Mouse (Mus musculus) kidney, embryonic 14.5 days (tissue): ENCODE data around the gene Themis. TPM values are rescaled to one million over a fixed set of nuclear protein-coding genes. Genes with fewer than 3 reads are reported as not detected.
A peak's percentile ranks its signal among the peaks of the same experiment; 100 is the strongest.

Source experiments
- ATAC-seq: fragments of 200-750 bp; cut with Nextera tagmentation; 2 replicates; pipeline ENCODE4 v1.8.0; 2017; ENCODE audit warnings: moderate number of reproducible peaks, mild to moderate bottlenecking, moderate TSS enrichment, moderate library complexity; ENCODE audit not compliant: low FRiP score, low TSS enrichment
- H3K27ac ChIP-seq: fragments of 300-500 bp; sonication (generic); 2 replicates; pipeline ENCODE4 v1.5.1; 2014; ENCODE audit warnings: low read depth, mild to moderate bottlenecking, low read length, moderate library complexity, mixed read lengths
- H3K27me3 ChIP-seq: fragments of 300-500 bp; sonication (generic); 2 replicates; pipeline ENCODE4 v1.6.1; 2014; ENCODE audit warnings: mild to moderate bottlenecking, low read length; ENCODE audit not compliant: control insufficient read depth, insufficient read depth
- H3K36me3 ChIP-seq: fragments of 300-500 bp; sonication (generic); 2 replicates; pipeline ENCODE4 v1.6.1; 2014; ENCODE audit warnings: low read length, mixed read lengths; ENCODE audit not compliant: control insufficient read depth, insufficient read depth
- H3K4me1 ChIP-seq: fragments of 300-500 bp; sonication (generic); 2 replicates; pipeline ENCODE4 v1.6.1; 2014; ENCODE audit warnings: low read length, mixed read lengths; ENCODE audit not compliant: control insufficient read depth, insufficient read depth
- H3K4me2 ChIP-seq: fragments of 300-500 bp; sonication (generic); replicated peaks from 2 replicates; pipeline ENCODE4 v1.6.1; 2014; ENCODE audit warnings: low read depth, mild to moderate bottlenecking, low read length
- H3K4me3 ChIP-seq: fragments of 300-500 bp; sonication (generic); 2 replicates; pipeline ENCODE4 v1.5.1; 2014; ENCODE audit warnings: mild to moderate bottlenecking, low read length
- H3K9ac ChIP-seq: fragments of 300-500 bp; sonication (generic); 2 replicates; pipeline ENCODE4 v1.6.1; 2014; ENCODE audit warnings: low read depth, mild to moderate bottlenecking, low read length, moderate library complexity
- H3K9me3 ChIP-seq: fragments of 300-500 bp; sonication (generic); 2 replicates; pipeline ENCODE4 v1.6.1; 2016; ENCODE audit warnings: low read length; ENCODE audit not compliant: control insufficient read depth
- WGBS: fragments of 180-500 bp; shearing (Covaris S2); extraction: QIAGEN DNeasy Blood & Tissue Kit; methylation state at CpG from one replicate; pipeline ENCODE4 v1.1.7; 2014; 5-methylcytosine and 5-hydroxymethylcytosine counted together
- polyA plus RNA-seq: library from polyadenylated mRNA; unstranded; fragments of >200 nt; fragmentation: Nextera tagmentation; extraction: Ambion mirVana; gene quantifications from 2 replicates; pipeline ENCODE4 v1.2.1, GENCODE M21; 2014

Gene Themis
- polyA plus RNA-seq, 1 experiment from 2014 or later: not detected

GRCm38 (mm10) chr10:28822320-28822719 is 154.2 kb downstream of the Themis start:
- 80% methylated on average over 3 of the region's 3 CpGs for WGBS
- H3K27ac ChIP-seq: no peak overlapping the region
- H3K4me3 ChIP-seq: no peak overlapping the region
- no peaks in the 10 kb centered on the region for H3K36me3 ChIP-seq
- no peaks in the 10 kb centered on the region for H3K27me3 ChIP-seq
- H3K9me3 ChIP-seq: no peaks in the 10 kb centered on the region
- no peak overlapping the region for H3K9ac ChIP-seq
- no peaks in the 10 kb centered on the region for H3K4me1 ChIP-seq
- no peak for ATAC-seq
- no peak overlapping the region for H3K4me2 ChIP-seq

GRCm38 (mm10) chr10:28842605-28843004 is 174.4 kb downstream of the Themis start:
- Histone ChIP-seq H3K9me3 (no peaks in the 10 kb centered on the region), H3K4me1 (no peaks in the 10 kb centered on the region), H3K4me3 (no peak overlapping the region), H3K36me3 (no peaks in the 10 kb centered on the region), H3K27ac (no peak overlapping the region), H3K27me3 (no peaks in the 10 kb centered on the region), H3K9ac (no peak overlapping the region), H3K4me2 (no peak overlapping the region)
- WGBS: 69% methylated on average over 2 of the region's 2 CpGs
- ATAC-seq: no peak

GRCm38 (mm10) chr10:28843755-28844717 is 175.9 kb downstream of the Themis start:
- H3K27ac ChIP-seq: no peak overlapping the region
- no peaks in the 10 kb centered on the region for H3K27me3 ChIP-seq
- H3K4me2 ChIP-seq: no peak overlapping the region
- H3K9ac ChIP-seq: no peak overlapping the region
- no peaks in the 10 kb centered on the region for H3K4me1 ChIP-seq
- ATAC-seq: 0 out of 2 replicates have a peak, but pooled peaks have one; percentile 60
- WGBS: 28% methylated on average over 7 of the region's 7 CpGs
- no peak overlapping the region for H3K4me3 ChIP-seq
- no peaks in the 10 kb centered on the region for H3K36me3 ChIP-seq
- no peaks in the 10 kb centered on the region for H3K9me3 ChIP-seq

GRCm38 (mm10) chr10:28856154-28856553 is 188.0 kb downstream of the Themis start:
- 87% methylated on average over 2 of the region's 2 CpGs for WGBS
- Histone ChIP-seq H3K27ac (no peak overlapping the region), H3K9ac (no peak overlapping the region), H3K27me3 (no peaks in the 10 kb centered on the region), H3K4me3 (no peak overlapping the region), H3K9me3 (no peaks in the 10 kb centered on the region), H3K36me3 (no peaks in the 10 kb centered on the region), H3K4me1 (no peaks in the 10 kb centered on the region), H3K4me2 (no peak overlapping the region)
- ATAC-seq: no peak

- Histone ChIP-seq H3K27me3 (no peaks in the 10 kb centered on the region), H3K4me2 (no peak overlapping the region), H3K27ac (no peak overlapping the region), H3K36me3 (no peaks in the 10 kb centered on the region), H3K9ac (no peak overlapping the region), H3K9me3 (no peaks in the 10 kb centered on the region), H3K4me3 (no peak overlapping the region), H3K4me1 (no peaks in the 10 kb centered on the region)
- 81% methylated on average over 4 of the region's 4 CpGs for WGBS
- ATAC-seq: no peak
Measured at GRCm38 (mm10) chr10:28870580-28871354, 202.6 kb downstream of the Themis start.

GRCm38 (mm10) chr10:28874605-28875004 is 206.4 kb downstream of the Themis start:
- H3K27ac ChIP-seq: no peak overlapping the region
- ATAC-seq: no peak
- no peaks in the 10 kb centered on the region for H3K36me3 ChIP-seq
- no peak overlapping the region for H3K9ac ChIP-seq
- no peaks in the 10 kb centered on the region for H3K27me3 ChIP-seq
- H3K4me3 ChIP-seq: no peak overlapping the region
- H3K4me1 ChIP-seq: no peaks in the 10 kb centered on the region
- H3K4me2 ChIP-seq: no peak overlapping the region
- H3K9me3 ChIP-seq: no peaks in the 10 kb centered on the region
- 77% methylated on average over 4 of the region's 4 CpGs for WGBS

- no peak for ATAC-seq
- Histone ChIP-seq H3K27ac (no peak overlapping the region), H3K4me3 (no peak overlapping the region), H3K4me1 (no peaks in the 10 kb centered on the region), H3K9me3 (no peaks in the 10 kb centered on the region), H3K27me3 (no peaks in the 10 kb centered on the region), H3K4me2 (no peak overlapping the region), H3K36me3 (no peaks in the 10 kb centered on the region), H3K9ac (no peak overlapping the region)
- 64% methylated on average over 1 of the region's 1 CpGs for WGBS
Measured at GRCm38 (mm10) chr10:28887643-28888042, 219.5 kb downstream of the Themis start.

- 87% methylated on average over 2 of the region's 2 CpGs for WGBS
- H3K27me3 ChIP-seq: no peaks in the 10 kb centered on the region
- ATAC-seq: no peak
- no peak overlapping the region for H3K4me3 ChIP-seq
- no peak overlapping the region for H3K9ac ChIP-seq
- H3K4me1 ChIP-seq: no peaks in the 10 kb centered on the region
- no peak overlapping the region for H3K27ac ChIP-seq
- H3K36me3 ChIP-seq: no peaks in the 10 kb centered on the region
- H3K9me3 ChIP-seq: no peaks in the 10 kb centered on the region
- H3K4me2 ChIP-seq: no peak overlapping the region
Measured at GRCm38 (mm10) chr10:28890886-28891285, 222.7 kb downstream of the Themis start.

- Histone ChIP-seq H3K4me2 (no peak overlapping the region), H3K27ac (no peak overlapping the region), H3K4me3 (no peak overlapping the region), H3K36me3 (no peaks in the 10 kb centered on the region), H3K4me1 (no peaks in the 10 kb centered on the region), H3K9me3 (no peaks in the 10 kb centered on the region), H3K9ac (no peak overlapping the region), H3K27me3 (no peaks in the 10 kb centered on the region)
- 60% methylated on average over 1 of the region's 1 CpGs for WGBS
- ATAC-seq: no peak
Measured at GRCm38 (mm10) chr10:28898351-28898750, 230.2 kb downstream of the Themis start.
